Mouse (Mus musculus) brain, embryonic 14.5 days (tissue): ENCODE measurements around the gene Cftr. TPM values are rescaled to one million over a fixed set of nuclear protein-coding genes. Genes with fewer than 3 reads are reported as not detected.

ENCODE experiments used
- DNase-seq: peaks from one replicate; pipeline ENCODE4 v3.0.0-alpha.2; 2011; ENCODE audit warnings: low read depth
- CTCF ChIP-seq: fragments of 200-500 bp; IDR thresholded peaks from 2 replicates; pipeline ENCODE4 v1.5.1; 2012; ENCODE audit warnings: inconsistent platforms, mild to moderate bottlenecking, moderate library complexity, borderline replicate concordance; ENCODE audit not compliant: insufficient read depth, insufficient read length; ENCODE audit errors: extremely low read depth
- POLR2A ChIP-seq: fragments of 200-500 bp; IDR thresholded peaks from 2 replicates; pipeline ENCODE4 v1.6.1; 2012; ENCODE audit warnings: mild to moderate bottlenecking, inconsistent platforms, borderline replicate concordance; ENCODE audit not compliant: poor library complexity, insufficient read depth, insufficient read length, severe bottlenecking; ENCODE audit errors: extremely low read depth
- polyA plus RNA-seq: library from polyadenylated mRNA; depleted of rRNA; stranded (reverse); fragments of >200 nt; gene quantifications from 2 replicates; pipeline ENCODE4 v1.2.3, GENCODE M21; 2012; rRNA removed

Gene Cftr
- 0.25 and 0.38 TPM in 2 replicates for polyA plus RNA-seq

DNA sequence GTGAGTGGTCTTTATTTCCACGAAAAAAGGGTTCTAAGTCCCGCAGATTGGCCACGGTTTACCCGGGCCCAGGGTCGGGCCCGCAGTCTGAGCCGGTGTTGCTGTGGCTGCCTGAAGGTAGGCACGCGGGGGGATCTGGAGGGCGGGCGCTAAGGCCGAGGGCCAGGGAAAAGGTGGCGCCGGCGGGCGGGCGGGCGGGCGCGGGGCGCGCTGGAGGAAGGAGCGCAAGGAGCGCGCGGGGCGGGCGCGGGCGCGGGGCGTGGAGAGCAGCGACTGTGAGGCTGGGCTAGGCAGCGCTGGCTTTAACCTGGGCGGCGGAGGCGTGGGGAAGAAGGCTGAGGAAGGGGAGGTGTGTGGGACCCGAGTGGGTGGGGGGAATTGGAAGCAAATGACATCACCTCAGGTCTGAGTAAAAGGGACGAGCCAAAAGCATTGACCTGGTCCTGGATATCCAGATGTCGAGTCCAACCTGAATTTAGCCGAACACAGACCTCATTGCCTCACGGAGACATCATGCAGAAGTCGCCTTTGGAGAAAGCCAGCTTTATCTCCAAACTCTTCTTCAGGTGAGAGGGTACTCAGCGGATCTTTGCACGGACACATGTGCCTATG is at the start of gene Cftr:
Gene Cftr (plus strand): TSS at position 377 of the 612 bp plus-strand sequence.
- TF ChIP-seq POLR2A (no peak), CTCF (no peak)
- DNase-seq: peak; percentile 57

DNA sequence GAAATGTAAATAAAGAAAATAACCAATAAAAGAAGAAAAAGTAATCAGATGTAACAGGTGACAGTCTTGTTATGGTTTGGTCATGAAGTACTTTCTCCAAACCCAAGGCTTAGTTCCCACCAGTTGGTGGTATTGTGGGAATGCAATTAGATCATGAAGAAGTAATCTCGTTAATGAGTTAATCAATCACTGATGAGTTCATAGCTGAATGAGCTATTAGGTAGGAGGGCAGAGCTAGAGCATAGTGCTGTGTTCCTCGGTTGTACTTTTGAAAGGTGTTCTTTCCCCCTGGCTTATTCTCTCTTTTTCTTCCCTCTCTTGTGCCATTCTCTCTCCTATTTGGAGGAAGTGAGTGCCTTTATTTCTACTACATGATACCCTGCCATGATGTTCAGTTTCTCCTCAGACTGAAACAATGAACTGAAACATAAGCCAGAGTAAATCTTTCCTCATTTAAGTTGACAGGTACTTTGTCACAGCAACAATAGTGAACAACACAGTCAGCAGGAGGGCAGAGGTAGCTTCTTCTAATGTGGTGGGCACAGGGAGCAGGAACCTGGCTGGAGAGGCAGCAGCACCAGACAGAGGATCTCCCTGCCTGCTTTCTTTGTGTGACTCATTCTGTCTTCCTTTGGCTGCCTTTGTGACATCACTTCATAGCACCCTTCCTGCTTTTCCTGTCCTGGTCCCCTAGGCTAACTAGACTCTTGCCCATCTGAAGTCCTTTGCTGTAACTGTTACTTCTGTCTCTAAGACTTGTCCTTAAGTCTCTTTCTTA is 43.1 kb upstream of the Cftr start:
- no peak for DNase-seq
- TF ChIP-seq CTCF (no peak), POLR2A (no peak)

DNA sequence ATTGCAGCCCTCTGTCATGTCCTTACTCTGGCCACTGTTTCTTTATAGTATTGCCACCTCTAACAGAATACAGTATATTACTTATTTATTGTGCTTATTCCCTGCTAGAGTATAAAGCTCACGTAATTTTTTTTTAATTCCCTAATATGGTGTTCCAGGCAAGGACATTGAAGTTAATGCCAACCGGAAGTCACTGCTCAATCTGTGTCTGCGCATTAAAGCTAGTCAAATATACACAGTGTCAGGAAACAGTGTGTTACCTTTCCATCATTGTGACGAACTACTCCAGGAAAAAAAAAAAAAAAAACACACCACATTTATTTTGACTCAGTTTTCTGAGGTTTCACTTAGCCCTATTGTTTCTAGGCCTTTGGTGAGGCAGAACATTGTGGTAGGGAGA is 42.4 kb upstream of the Cftr start:
- no peak for DNase-seq
- TF ChIP-seq CTCF (no peak), POLR2A (no peak)

DNA sequence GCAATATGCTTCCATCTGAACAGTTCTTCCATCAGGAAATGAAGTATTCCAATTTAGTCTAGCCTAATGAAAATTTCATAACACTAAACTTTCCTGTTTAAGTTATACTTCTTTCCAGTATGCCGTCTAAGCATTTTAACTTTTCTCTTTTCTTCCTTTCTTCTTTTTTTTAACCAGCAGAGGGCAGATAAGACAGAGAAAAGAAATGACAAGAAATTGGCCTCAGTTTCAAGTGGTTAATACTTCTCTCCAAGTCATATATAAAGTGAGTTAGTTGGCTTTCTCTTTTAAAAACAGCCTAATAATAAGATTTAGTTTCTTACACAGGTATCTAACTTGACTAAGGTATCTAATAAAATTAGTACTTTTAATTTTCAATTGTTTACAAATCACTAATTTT is 35.2 kb upstream of the Cftr start:
- DNase-seq: peak; percentile 14

DNA sequence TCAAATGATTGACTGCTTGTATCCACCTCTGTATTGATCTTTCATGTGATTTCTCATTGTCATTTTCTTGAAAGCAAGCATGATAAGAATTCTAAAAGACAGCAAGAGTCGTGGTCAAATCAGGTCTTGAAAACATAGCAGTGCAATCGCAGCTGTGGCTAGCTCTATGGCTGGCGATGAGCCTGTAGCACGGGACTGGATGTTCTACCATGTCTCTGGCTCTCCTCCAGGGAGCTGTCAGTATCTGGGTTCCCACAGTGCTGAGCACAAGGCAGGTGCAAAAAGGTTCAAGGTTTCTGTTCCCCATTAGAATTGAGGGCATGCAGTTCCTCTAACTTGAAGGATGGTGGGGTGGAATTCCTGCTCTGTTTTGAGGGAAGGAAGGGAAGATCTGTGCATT is 17.5 kb upstream of the Cftr start:
- no peak for DNase-seq

More for the DNA sequence above, 35.2 kb upstream of the Cftr start:
- no peak for TF ChIP-seq POLR2A
- TF ChIP-seq CTCF: no peak

DNA sequence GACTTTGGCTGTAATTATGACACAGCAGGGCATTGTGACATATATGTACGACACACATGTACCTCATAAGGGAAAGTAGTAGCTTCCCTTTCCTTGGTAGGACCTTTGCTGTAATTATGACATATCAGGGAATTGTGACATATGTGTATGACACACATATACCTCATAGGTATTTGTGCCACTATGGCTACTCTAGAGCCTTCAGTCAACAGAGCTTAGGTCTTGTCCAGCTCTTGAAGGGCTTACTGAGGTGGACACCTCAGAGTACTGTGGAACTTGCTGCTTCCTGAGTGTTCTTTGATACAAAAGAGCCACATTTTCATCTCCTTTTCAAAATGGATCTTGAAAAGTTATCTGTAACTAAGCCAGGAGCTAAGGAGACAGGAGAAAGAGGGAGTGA is 869 bp upstream of the Cftr start:
- no peak for DNase-seq
- no peak for TF ChIP-seq POLR2A
- no peak for TF ChIP-seq CTCF

More for the DNA sequence above, 17.5 kb upstream of the Cftr start:
- no peak for TF ChIP-seq CTCF
- no peak for TF ChIP-seq POLR2A

DNA sequence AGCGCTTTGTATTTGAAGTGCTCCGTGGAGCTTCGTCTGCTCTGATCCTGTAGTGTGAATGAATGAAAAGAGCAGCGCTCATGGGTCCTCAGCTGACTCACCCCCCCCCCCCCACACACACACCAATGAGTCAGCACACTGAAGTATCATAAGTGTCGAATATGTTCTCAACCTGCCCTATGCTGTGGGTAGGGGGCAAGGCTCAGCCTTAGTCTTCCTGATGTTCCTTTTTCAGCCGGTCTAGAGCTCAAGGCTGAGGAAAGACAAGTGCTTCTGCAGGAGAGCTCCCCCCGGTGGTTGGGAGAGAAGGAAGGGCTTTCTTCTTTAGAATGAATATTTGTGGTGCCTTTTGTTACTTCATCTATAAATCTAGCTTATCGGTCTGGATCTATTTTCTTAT is 1.1 kb downstream of the Cftr start:
- TF ChIP-seq POLR2A (no peak), CTCF (peak; percentile 33; the same call in 1 of the 2 replicates)
- DNase-seq: peak; percentile 22

DNA sequence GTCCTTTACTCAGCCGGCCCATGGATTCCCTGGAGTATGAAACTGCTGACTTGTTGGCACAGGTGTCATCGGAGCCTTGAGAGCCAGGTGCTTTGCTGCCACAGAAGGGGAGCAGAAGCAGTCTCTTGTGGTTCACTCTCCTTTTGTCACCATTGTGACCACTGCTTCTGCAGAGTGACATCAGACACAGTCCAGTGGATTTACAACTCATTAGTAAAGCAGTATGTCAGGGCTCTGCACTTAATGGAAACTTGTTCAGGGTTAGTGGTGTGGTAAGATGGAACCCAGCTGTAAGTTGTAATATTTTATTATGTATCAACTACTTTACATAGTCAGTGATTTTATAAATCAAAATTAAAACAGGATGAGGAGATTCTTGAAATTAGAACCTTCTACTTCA is 7.0 kb downstream of the Cftr start:
- TF ChIP-seq CTCF (no peak), POLR2A (no peak)

DNA sequence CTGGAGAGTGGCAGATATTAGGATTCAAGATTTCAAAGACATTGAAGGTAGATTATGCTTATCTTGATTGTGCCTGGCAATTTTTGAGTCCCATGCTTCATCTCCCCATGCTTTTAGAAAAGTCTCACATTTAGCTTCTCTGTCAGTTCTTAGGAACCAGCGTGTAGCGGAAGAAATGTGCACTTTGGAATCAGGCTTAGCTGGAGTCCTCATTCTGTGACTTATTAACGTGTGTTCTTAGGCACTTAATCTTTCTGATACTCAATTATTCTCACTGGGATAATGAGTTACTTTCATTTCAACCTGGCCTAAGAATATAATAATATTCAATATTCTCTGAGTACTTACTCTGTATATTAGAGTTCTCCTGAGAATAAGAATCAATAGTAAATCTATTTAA is 10.2 kb downstream of the Cftr start:
- DNase-seq: peak; percentile 32
- TF ChIP-seq CTCF: no peak
- no peak for TF ChIP-seq POLR2A

More for the DNA sequence above, 7.0 kb downstream of the Cftr start:
- no peak for DNase-seq

DNA sequence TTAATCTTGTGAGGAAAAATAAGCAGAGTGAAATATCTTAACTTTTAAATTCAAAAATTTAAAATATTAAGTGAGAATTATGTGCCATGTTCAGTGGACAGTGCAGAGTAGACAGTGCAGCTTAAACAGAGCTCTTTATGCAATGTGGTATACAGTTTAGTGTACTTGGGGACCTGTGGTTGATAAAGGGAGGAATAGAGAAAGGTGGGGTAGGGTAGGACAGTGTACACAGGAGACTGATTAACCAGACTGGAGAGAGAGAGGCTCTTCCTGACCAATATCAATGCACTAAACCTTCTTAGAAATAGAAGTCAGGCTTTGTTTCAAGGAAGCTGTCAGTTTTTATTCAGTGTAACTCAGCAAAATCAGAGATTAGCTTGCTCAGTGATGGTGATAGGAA is 12.4 kb downstream of the Cftr start:
- TF ChIP-seq POLR2A (no peak), CTCF (no peak)
- DNase-seq: no peak

DNA sequence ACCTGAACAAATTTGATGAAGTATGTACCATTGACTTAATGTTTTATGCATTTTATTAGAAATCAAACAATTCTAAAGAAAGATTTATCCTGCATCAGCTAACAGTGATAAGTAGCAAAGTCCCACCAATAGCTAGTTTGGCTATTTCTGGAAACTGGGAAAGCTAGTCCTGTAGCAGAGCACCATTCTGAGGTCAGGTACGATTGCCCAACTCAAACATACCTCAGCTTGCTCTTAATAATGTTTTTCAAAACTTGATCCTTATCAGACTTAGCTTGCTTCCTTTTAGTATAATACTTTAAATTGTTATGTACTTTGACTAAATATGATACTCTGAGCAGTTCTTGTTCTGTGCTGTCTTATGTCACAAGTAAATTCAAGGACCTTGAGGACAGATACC is 50.2 kb downstream of the Cftr start:
- DNase-seq: no peak

More for the DNA sequence above, 50.2 kb downstream of the Cftr start:
- TF ChIP-seq POLR2A (no peak), CTCF (no peak)
